Mouse (Mus musculus): ENCODE results near the gene Rab6b.

The Rab6b gene

GRCm38 (mm10) chr9:103208802-103209423, 97.3 kb downstream of the Rab6b start:
- no peak for DNase-seq

DNA sequence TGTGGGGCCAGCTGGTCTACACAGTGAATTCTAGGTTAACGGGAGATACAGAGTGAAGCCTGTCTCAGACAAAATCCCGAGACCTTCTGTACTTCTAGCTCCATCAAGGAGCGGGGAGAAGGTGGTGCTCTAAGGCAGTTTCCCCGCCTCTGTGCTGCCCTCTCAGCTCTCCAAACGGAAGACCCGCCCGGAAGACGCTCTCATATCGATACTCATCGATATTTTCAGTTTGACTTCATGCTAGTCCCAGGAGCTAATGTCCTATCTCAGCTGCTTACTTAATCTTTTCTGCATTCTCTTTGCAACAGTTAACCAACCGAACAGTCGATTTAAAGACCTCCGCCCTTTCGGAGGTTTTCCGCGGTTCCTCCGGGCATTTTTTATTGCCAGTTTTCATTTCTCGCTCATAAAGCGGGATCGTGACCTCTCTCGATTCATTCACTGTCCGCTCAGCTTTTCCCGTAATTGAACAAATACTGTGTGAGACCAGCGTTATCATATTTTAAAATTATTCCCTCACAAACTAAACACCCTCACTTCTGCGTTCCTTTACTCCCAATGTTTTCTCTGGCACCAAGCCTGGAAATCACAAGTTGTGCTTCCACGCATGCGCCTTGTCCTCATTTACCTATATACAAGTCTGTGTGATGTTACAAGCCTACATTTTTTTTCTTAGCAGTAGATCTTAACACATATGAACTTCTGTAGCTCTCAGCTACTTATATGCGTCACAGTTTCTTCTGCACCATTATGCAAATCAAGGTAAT, 101.2 kb downstream of the Rab6b start:
- DNase-seq, result peak in 1 of 2 experiments; percentile 25

GRCm38 (mm10) chr9:103213631-103214030, 102.0 kb downstream of the Rab6b start:
- no peak for DNase-seq

- no peak for DNase-seq
Measured at GRCm38 (mm10) chr9:103214281-103214680, 102.7 kb downstream of the Rab6b start.

DNA sequence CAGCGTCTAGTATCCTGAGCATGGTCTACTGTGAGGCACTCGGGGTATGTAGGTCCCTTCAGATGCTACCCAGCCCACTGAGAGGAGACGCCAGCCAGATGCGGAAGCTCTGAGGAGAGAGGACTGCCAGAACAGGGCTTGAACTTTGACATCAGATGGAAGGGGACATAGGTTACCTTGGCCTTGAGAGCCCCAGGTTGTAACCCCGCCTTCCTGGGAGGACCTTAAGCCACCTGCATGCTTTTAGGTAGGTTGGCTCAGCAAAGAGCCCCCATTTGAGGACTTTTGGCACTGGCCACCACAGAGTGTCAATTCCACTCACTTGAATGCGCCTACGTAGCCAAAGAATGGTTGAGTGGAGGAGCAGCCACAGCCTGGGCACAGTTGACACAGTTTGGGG, 113.1 kb downstream of the Rab6b start:
- no peak for DNase-seq

- peak; percentile 13 to 55 for DNase-seq
Measured at GRCm38 (mm10) chr9:103225464-103225863, 113.9 kb downstream of the Rab6b start.

DNA sequence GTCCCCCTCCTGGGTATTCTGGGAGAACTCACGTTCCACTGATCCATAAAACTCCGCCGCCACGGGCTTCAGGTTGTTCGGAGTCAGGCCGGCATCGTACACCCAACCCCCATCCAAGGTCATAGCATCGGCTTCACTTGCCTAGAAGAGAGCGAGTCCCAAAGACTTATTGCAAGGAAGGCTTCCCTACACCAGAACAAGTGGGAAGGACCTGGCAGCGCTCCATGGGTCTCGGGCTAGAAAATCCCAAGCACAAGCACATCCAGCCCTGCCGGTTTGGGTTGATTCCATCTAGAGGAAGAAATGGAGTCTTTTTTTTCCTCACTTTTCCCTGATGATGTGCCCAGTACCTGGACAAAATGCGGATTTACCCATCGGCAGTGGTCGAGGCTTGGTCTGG, 115.2 kb downstream of the Rab6b start:
- peak; percentile 33 to 63 for DNase-seq

- DNase-seq, result no peak
Measured at GRCm38 (mm10) chr9:103227760-103228159, 116.2 kb downstream of the Rab6b start.

DNA sequence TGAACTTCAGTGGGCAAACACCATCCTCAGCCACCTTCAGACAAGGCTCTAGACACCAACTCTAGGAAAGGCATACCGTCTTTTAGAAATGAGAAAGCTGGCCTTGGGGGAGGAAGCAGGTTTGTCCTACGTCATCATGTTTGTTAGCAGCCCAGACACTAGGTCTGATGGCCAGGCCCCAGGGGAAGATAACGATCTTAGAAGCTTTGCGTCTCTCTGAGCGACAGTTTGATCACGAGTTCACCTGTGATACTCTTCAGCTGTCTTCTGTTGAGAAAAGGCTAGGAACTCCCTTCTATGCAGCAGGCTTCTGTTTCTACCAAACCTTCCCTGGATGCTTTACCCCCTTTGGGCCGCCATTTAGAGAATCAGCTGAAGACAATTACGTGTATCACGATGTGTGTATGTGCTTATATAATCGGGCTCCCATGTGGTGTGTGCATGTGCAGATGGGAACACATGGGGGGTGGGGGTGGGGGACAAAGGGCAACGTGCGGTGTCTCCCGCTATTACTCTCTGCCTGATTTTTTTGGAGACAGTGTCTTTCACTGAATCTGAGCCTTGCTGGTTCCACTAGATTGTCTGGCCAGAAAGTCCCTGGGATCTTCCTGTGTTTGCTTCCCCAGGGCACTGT, 116.9 kb downstream of the Rab6b start:
- DNase-seq, result no peak

GRCm38 (mm10) chr9:103229037-103229867, 117.7 kb downstream of the Rab6b start:
- DNase-seq, result no peak

DNA sequence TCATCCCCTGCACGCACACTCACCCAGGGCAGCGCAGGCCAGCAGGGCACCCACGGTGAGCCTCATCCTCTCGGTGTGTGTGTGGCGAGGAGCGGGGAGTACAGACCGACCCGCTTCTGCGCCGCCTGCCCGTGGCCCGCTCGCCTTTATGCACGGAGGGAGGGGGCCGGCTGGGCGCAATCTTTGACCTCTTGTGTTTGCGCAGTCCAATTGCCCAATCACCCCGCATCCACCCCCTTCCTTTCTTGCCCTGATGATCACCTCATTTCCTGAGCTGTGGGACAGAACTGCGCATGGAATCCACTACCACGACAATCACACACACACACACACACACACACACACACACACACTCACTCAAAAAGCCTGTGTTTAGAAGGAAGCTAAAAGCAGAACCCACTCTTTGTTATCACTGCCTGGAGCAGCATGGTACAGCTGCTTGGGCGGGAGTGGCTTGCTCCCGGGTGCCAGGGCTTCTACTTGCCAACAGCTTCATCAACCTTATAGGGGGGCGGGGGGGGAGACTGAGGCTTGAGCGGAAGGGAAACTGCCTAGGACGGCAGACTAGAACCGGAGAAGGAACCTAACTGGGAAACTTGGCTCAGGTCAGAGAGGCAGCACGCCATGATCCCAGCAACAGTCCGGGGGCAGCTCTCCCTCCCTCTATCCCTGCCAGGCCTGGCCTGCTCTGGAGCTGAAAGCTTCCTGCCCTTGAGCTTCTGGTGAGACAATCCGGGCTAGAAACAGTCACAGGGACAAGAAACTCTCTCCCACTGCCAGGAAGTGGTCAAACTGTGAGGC, 118.8 kb downstream of the Rab6b start, which contains the start of the genes Gm20425 and Trf:
Gm20425 (minus strand) TSS at position 157 of the 801 bp plus-strand sequence.
Trf (minus strand) TSS at position 294 of the 801 bp plus-strand sequence.
- peak; percentile 63 to 67 for DNase-seq

GRCm38 (mm10) chr9:103232232-103233005, 120.8 kb downstream of the Rab6b start:
- no peak for DNase-seq

GRCm38 (mm10) chr9:103233006-103233395, 121.4 kb downstream of the Rab6b start:
- no peak for DNase-seq

GRCm38 (mm10) chr9:103234059-103234458, 122.5 kb downstream of the Rab6b start:
- no peak for DNase-seq

DNA sequence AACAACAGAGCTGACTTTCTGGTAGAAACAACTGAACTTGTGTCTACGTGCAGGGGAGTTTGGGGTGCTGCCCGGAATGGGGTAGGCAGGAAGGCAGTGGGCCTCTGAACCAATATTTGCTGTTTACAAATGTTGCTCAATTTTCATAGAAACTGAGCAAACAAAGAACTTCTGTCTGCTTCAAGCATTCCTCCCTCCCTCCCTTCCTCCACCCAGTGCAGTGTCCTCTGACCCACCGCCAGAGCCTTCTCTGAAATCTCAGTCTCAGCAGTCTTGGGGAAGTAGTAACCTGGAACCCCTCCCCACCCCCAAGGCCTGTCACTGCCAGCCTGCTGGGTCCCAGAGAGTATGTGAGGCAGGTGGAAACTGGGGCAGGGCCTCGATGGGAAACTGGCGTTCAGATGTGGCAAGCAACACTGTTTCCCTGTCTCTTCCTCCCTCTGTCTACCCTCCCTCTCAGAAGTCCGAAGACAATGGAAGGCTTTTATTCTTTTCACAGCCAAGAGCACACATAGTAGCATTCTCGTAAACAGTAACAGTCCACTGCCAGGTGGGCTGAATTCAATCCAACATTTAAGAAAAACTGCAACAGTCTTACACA, 123.1 kb downstream of the Rab6b start:
- DNase-seq, result peak; percentile 19 to 25

Data from kidney, postnatal 36 days (tissue).